Mouse (Mus musculus) mesoderm, embryonic 11.5 days (tissue): Measurements from ENCODE around the gene 4931422A03Rik.
"Not testable (repeated sequence)": the region's sequence is repeated elsewhere in the genome, so short reads cannot be mapped to it uniquely, and the experiment has no call there.

Source experiments
- DNase-seq: peaks from one replicate; pipeline ENCODE4 v3.0.0-alpha.2; 2012; ENCODE audit warnings: low read depth, low spot score

4931422A03Rik gene

DNA sequence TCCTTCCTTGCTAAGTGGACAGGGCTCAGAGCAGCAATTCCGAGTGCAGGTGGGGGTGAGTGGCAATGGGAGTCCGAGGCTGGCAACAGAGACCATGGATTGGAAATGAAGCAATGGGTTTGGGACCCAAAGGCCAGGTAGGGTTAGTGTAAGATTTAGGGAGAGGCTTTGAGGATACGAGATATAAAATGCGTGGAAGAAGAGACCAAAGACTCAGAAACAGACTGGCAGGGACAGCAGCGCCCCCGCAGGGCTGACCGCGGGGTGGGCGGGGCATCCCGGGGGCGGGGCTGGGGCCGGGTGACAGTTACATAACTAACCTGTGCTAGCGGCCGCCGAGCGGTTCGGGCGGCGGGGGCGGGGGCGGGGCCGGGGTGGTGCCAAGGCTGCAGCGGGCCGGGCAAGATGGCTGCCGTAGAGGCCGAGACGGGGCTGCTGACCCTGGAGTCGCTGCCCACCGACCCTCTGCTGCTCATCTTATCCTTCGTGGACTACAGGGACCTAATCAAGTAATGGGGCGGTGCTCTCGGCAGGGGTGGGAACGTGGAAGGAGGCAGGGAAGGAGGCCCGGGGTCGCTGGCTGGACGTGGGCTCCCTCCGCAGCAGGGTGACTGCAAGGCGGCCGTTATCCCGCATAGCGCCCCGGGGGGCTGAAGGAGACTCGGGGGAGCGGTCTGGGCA, 563 bp downstream of the 4931422A03Rik start, which contains the start of gene Fbxo3:
Gene Fbxo3, plus strand, starts transcription at position 264 of the 681 bp plus-strand sequence.
- DNase-seq, result peak; percentile 73

DNA sequence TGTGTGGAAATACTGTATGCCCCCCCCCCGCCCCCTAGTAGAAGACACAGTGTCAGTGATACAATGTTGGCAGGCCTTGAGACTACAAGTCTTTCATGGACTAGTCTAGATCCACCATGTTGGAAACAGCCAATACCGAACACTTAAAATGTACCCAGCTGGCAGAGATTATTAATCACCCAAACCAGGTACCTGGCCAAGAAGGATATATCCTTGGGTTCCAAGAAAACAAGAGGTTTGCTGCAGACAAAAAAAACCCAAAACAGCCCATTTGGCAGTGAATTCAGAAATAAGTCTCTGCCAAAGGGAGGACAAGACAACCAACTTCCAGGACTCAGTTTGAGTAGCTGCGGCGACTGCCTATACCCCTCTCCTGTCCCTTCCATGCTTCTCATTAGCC, 3.5 kb downstream of the 4931422A03Rik start:
- no peak for DNase-seq

DNA sequence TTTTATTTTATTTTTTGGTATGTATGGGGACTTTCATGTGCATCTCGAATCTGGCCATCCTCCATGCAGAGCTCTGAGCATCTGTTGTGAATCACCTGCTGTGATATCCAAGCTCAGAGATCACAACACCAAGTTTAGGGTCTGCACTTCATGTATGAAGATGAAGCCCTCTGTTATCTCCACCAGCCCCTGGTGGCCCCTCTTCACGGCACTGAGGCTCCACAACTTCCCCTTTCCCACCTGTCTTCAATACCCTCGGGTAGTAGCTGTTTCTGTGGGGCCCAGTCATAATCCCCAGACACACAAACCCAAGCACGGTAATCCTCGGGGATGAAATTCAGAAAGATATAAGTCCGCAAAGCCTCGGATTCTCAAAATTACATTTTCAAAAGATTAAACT, 5.1 kb downstream of the 4931422A03Rik start:
- DNase-seq, result no peak

DNA sequence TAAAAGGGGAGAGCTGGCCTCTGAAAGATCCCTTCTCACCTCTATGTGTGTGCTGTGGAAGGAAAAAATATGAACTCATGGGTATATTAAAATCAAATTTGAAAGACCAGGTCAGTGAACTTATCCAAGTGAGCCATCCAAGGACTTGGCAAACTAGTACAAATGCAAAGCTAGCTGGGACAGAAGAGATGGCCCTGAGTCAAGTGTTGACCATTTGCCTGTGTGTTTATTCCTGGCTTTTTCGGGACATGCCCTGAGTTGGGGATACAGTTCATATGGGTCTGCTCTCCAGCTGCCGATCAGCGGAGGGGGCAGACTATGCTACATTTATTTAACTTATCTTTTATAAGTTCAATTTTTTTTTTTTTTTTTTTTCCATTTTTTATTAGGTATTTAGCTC, 19.3 kb downstream of the 4931422A03Rik start:
- DNase-seq, result not testable (repeated sequence)

DNA sequence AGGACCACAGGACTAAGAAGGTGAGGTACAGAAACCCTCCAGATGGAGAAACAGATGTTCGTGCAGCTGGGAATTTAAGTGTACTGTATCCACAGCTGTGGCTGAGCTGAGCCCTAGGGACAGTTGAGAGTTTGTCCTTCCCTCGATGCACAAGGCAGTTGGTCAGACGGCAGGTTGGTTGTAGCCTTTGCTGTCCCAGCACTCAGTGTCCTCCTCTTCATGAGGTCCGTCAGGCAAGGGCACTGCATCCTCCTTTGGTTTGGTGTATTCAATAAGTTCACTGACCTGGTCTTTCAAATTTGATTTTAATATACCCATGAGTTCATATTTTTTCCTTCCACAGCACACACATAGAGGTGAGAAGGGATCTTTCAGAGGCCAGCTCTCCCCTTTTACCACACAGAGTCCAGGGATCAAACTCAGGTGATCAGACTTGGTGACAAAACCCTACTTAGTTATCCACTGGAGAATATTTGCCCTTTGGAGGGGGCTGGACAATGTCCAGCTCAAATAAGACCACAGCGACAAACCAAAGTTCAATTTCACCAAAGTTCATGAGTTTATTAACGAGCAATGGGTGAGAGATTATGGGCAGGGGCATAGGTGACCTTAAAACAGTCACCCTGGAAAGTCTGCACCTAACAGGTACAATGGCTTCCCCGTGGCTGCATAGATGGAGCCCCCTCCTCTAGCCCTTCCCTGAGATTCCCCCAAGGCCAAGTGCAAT, 20.2 kb downstream of the 4931422A03Rik start:
- DNase-seq, result no peak

DNA sequence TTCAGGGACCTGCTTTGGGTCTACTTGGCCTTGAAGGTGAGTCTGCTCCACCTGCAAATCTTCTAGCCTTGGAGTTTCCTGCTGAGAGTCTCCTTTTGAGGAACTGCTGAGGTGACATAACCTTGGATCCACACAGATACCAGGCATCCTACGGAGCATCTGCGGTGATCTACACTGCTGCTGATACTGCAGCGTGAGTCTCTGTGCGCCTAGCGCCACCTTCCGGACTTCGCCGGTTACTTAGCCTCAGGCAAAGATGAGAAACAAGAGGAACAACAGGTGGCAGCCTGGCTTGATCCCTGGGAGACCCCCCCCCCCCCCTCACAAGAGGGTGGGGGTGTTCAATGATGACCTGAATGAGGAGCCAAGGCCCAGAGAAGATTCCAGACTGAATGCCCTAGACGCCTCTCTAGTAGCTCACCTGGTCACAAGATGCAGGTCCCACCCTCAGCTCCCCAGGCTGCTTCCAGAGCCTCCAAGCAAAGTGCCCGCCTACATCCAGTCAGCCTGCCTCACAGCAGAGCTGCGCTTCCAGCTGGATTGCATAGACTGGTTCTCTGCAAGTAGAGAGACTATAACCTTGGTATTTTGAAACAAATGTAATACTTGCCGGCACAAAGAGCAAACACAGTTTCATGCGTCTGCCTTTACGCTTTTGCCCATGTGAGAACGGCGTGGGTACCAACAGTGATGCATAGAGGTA, 25.3 kb downstream of the 4931422A03Rik start:
- DNase-seq, result peak; percentile 62

DNA sequence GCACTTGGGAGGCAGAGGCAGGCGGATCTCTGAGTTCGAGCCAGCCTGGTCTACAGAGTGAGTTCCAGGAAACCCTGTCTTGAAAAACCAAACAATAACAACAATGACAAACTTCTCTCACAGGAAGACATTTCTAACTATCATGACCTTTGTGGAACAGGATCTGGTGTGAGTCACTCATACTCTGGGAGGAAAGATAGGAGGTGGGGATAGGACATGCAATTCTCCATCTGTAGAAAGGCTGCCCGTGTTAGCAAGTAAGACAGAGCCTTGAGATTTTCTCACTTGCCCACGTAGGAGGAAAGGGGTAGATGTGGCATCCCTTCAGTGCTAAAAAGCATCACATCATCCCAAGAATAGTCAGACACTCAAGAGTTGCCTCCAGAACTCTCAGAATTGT, 26.3 kb downstream of the 4931422A03Rik start:
- no peak for DNase-seq

- DNase-seq, result peak; percentile 51
Measured at GRCm38 (mm10) chr2:104001076-104001475, 27.1 kb downstream of the 4931422A03Rik start.

- DNase-seq, result no peak
Measured at GRCm38 (mm10) chr2:103992618-103993332, 35.4 kb downstream of the 4931422A03Rik start.

GRCm38 (mm10) chr2:103992162-103992561, 36.0 kb downstream of the 4931422A03Rik start:
- no peak for DNase-seq

GRCm38 (mm10) chr2:103991303-103991702, 36.9 kb downstream of the 4931422A03Rik start:
- DNase-seq, result no peak

DNA sequence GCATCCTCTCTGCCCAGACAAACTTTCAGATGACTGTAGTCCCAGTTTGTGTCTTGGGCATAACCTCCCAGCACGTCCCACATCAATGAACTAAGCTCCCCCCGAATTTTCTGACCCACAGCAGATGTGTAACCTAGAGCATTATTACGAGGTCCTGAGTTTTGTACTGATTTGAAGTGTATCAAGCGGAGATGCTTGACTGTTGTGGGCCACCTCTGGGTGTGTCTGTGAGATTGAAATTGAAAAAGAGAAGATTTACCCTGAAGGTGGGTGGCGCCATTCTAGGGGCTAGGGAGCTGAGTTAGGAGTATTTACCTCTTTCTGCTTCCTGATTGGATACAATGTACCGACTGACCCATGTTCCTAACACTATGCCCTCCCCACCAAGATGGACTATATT, 38.4 kb downstream of the 4931422A03Rik start:
- DNase-seq, result no peak

GRCm38 (mm10) chr2:103987595-103987994, 40.6 kb downstream of the 4931422A03Rik start:
- not testable (repeated sequence) for DNase-seq

DNA sequence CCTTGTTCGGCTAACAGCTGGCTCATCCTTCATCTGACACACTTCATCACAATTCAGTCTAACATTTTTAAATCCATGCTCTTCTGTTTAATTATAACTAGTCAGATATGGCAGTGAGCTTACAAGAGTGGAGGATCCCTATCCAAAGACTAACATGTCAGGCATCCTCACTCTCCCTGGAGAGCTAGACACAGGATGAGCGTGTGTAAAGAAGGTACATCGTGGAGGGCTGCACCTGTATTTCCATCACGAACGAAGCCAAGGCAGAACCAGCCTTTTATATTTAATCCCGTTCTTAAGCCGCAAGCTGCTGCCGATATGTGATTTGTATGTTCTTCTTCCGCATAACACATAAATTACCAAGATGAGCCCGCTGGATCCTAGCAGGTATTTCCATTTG, 45.0 kb downstream of the 4931422A03Rik start:
- no peak for DNase-seq

DNA sequence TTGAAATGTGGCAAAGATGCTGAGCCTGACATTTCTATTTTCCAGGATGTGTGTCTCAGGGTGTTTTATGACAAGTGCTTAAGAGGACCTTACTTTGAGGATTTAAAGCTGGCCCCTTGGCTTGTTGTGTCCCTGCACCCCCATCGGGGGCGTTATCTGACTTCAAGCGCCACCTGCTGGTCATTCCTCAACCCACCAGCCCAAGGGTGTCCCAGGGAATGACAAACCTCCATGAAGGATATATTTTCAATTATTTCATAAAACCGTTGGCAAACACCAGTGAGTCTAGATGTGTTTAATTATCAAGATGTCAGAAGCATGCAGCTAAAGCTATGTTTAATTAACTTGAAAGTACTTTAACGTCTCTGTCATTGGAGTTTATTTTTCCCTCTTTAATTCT, 45.9 kb downstream of the 4931422A03Rik start:
- DNase-seq, result peak; percentile 81

GRCm38 (mm10) chr2:103977716-103978115, 50.4 kb downstream of the 4931422A03Rik start:
- DNase-seq, result no peak

DNA sequence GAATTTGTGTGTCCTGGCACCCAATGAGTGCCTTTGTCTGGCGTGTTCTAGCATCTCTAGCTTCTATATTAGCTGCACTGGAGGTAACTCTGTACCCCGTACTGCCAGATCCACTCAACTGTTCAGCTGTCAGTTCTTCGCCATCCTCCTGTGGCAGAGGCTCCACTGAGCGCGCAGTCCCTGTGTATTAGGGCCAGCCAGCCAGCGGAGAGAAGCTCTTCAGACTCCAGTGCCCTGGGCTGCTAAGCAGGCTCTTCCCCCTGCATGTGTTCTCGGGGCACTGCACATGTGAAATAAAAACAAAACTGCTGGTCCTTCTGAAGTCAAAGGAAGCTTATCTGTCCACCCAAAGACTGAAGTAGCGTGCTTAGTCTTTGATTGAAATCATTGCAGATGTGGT, 50.9 kb downstream of the 4931422A03Rik start:
- DNase-seq, result no peak

DNA sequence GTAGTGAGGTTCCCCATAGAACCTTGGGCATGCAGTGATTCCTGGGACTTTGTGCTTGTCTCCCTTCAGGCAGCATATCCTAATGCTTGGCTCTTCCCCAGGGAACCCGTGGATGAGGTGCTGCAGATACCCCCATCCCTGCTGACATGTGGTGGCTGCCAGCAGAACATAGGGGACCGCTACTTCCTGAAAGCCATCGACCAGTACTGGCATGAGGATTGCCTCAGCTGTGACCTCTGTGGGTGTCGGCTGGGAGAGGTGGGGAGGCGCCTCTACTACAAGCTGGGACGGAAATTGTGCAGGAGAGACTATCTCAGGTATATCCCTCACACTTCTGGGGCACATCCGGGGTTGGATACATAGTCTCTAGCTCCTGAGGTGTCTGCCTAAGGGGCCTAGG, 52.3 kb downstream of the 4931422A03Rik start:
- DNase-seq, result no peak

- DNase-seq, result no peak
Measured at GRCm38 (mm10) chr2:103971838-103972237, 56.3 kb downstream of the 4931422A03Rik start.

DNA sequence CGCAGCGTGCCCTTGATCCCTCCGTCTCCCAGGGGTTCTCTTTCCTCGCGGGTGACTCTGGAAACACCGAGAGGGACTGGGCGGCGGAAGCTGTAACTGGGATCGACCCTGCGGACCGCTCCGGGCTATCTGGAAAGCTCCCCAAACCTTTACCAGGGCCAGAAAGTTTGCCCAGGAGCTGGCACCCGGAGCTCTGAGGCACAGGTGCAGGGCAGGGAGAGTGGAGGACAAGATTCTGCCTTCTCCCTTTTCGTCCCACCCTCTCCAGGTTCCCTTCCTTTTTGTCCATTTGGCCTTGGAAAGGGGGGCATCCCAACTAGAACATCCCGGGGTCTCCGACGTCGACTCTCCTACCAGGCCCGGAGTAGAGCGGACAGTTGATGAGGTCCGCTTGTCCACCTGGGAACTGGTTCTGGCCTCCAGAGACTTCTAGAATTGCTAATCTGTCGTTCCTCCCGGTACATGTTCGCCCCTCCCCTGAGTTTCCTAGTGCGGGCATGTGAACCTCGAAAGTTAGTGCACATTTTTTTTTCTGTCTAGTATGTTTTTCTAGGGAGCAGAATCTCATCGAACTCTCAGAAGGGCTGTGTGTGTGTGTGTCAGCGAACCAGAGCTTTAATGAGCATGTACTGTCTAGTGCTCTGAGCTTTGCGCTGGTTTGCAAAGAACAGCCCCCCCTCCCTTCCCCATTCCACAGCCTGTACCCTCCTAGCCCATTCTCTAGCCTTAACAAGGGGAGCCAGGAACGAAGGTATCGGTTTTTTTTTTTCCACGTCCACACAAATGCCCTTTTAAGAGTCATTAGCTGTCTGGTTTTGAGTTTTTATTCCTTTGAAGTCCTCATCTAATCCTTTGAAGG, 57.1 kb downstream of the 4931422A03Rik start:
- DNase-seq, result no peak
